ENCODE assay signal across 8 mouse cellular contexts in genomic region chr11:120238306-120238705, GRCm38 (mm10). TPM values are rescaled to one million over a fixed set of nuclear protein-coding genes. Genes with fewer than 3 reads are reported as not detected.
A peak's percentile ranks its signal among the peaks of the same experiment; 100 is the strongest.
DNase-seq lines count a peak whose midpoint lies in the region; ATAC-seq and TF ChIP-seq lines count a peak whose summit lies in the region.

No protein-coding gene starts in this region.

- H3K36me3 ChIP-seq in macrophage (ENCODE audit: inconsistent target): no peaks in the 10 kb centered on the region

- intact Hi-C loops in gastrocnemius, adult 2 months (cut with DNase I): no loop called here
- intact Hi-C loops in heart, postnatal 10 days (cut with DNase I): loop anchor here (1.0 to 2.0 kb wide), 2 partner anchors 44 to 69 kb away; no protein-coding TSS in a partner anchor

- WGBS in macrophage (ENCODE audit: missing documents): 51% methylated on average over 8 of the region's 8 CpGs

- no peak for TF ChIP-seq CTCF in gastrocnemius, adult 2 months (IDR thresholded peaks at IDR 0.05)

- peak overlapping the region; percentile 99 for H3K27ac ChIP-seq in gastrocnemius, adult 2 months
- H3K27ac ChIP-seq in macrophage: no peak overlapping the region

- H3K79me2 ChIP-seq in macrophage (ENCODE audit: inconsistent target): peaks cover 17% of the 10 kb centered on the region

- ATAC-seq in frontal cortex, adult (ENCODE audit: low TSS enrichment): no peak

- DNase-seq in gastrocnemius, adult 2 months: no peak
- DNase-seq in gastrocnemius, postnatal 25 days: no peak
- DNase-seq in NIH3T3 (ENCODE audit: low read depth): peak; percentile 62
- peak; percentile 35 to 37 for DNase-seq in heart, postnatal 10 days
- DNase-seq in right cerebral cortex, postnatal 36 days (ENCODE audit: low spot score in 2 of 2): no peak
- DNase-seq in layer of hippocampus, adult 18-20 months (ENCODE audit: low spot score in 2 of 2): no peak

- peak overlapping the region; percentile 88 for H3K4me3 ChIP-seq in gastrocnemius, adult 2 months
- peak overlapping the region; percentile 36; the same call in 1 of the 2 replicates for H3K4me3 ChIP-seq in macrophage (ENCODE audit: inconsistent target)

RNA-seq across cellular contexts. Expression of gene Bahcc1, which starts 5.6 kb away (rescaled TPM):
- 1 to 10 TPM; 3.5 to 5.3 TPM for total RNA-seq in gastrocnemius, adult 2 months (2021)
- 1 to 10 TPM; 3.2 to 4.7 TPM for total RNA-seq in gastrocnemius, postnatal 25 days (2021)
- 10 to 100 TPM in 1 of 2 experiments, 1 to 10 TPM in 1; 8.8 to 14.1 TPM for total RNA-seq in heart, postnatal 10 days (2021)
- total RNA-seq in macrophage (2018; cell fraction: chromatin; rRNA removed): 10 to 100 TPM in 7 of 26 experiments, 1 to 10 TPM in 19; 1.6 to 13.2 (median 8.4) TPM
- total RNA-seq in macrophage (2018; cell fraction: cytosol; rRNA removed): 1 to 10 TPM; 1.4 to 5.9 (median 4.0) TPM
- total RNA-seq in macrophage (2018; cell fraction: nucleus; rRNA removed): 10 to 100 TPM in 5 of 26 experiments, 1 to 10 TPM in 21; 2.6 to 14.8 (median 8.3) TPM
- polyA plus RNA-seq in macrophage (2018): 2.2 to 3.5 TPM (median 3.0 TPM) in 3 replicates
- total RNA-seq in layer of hippocampus, adult 18-20 months (2021): 10 to 100 TPM; 17.6 to 19.0 TPM

Comparison
In these comparisons a context has a peak if more than half of its experiments do, and no peak if none do; other contexts are left out.
1. DNase-seq: peak in NIH3T3 (single experiment) and heart, postnatal 10 days (2 of 2); none in gastrocnemius, adult 2 months (single experiment), gastrocnemius, postnatal 25 days (single experiment), right cerebral cortex, postnatal 36 days (0 of 2) and layer of hippocampus, adult 18-20 months (0 of 2).